Mouse (Mus musculus) erythroblast, embryonic 14.5 days (primary cell): ENCODE data around the gene Cpsf4.

ENCODE experiments used
- GATA1 ChIP-seq: IDR thresholded peaks from 2 replicates; pipeline ENCODE4 v1.6.1; 2012; ENCODE audit warnings: low read length, inconsistent platforms, mixed read lengths
- TAL1 ChIP-seq: IDR thresholded peaks from 3 replicates; pipeline ENCODE4 v1.6.1; 2012; ENCODE audit warnings: low read length, inconsistent platforms, mixed read lengths

GRCm38 (mm10) chr5:145231367-145231871 lies 64.4 kb downstream of the Cpsf4 start, which contains the start of gene Zfp655:
- TF ChIP-seq GATA1: no peak; the same call in 1 of the 2 replicates
- no peak for TF ChIP-seq TAL1
